Mouse (Mus musculus): ENCODE data around the gene Slc9a3r1. TPM values are rescaled to one million over a fixed set of nuclear protein-coding genes. Genes with fewer than 3 reads are reported as not detected.

Gene Slc9a3r1
- polyA plus RNA-seq, 1 experiment, result 223 TPM

- Histone ChIP-seq H3K9me3 (no peaks in the 10 kb centered on the region), H3K4me3 (replicated peaks) (peak overlapping the region; percentile 86), H3K36me3 (replicated peaks; ENCODE audit: low read length) (peaks cover 80% of the 10 kb centered on the region), H3K27me3 (replicated peaks) (no peaks in the 10 kb centered on the region), H3K4me1 (peaks cover 73% of the 10 kb centered on the region)
- TF ChIP-seq GATA1 (IDR thresholded peaks at IDR 0.05; ENCODE audit: borderline replicate concordance, low read length), result no peak
Observed at GRCm38 (mm10) chr11:115172825-115173287, 9.7 kb downstream of the Slc9a3r1 start.

- Histone ChIP-seq H3K27me3 (replicated peaks) (no peaks in the 10 kb centered on the region), H3K9me3 (no peaks in the 10 kb centered on the region), H3K36me3 (replicated peaks; ENCODE audit: low read length) (peaks cover 80% of the 10 kb centered on the region), H3K4me3 (replicated peaks) (peak overlapping the region; percentile 86), H3K4me1 (peaks cover 65% of the 10 kb centered on the region)
- TF ChIP-seq FLI1 (IDR thresholded peaks at IDR 0.05; ENCODE audit: low read length) (0 out of 2 replicates have a peak, but pooled peaks have one; percentile 11), GATA1 (IDR thresholded peaks at IDR 0.05; ENCODE audit: borderline replicate concordance, low read length) (no peak)
Observed at GRCm38 (mm10) chr11:115173549-115174339, 10.6 kb downstream of the Slc9a3r1 start.

- Histone ChIP-seq H3K27me3 (replicated peaks) (no peaks in the 10 kb centered on the region), H3K4me3 (replicated peaks) (no peak overlapping the region), H3K9me3 (no peaks in the 10 kb centered on the region), H3K36me3 (replicated peaks; ENCODE audit: low read length) (peaks cover 82% of the 10 kb centered on the region), H3K4me1 (peaks cover 57% of the 10 kb centered on the region)
- TF ChIP-seq FLI1 (IDR thresholded peaks at IDR 0.05; ENCODE audit: low read length), result no peak
- TF ChIP-seq GATA1 (IDR thresholded peaks at IDR 0.05; ENCODE audit: borderline replicate concordance, low read length), result no peak
Observed at GRCm38 (mm10) chr11:115176399-115177190, 13.5 kb downstream of the Slc9a3r1 start.

- H3K9me3 ChIP-seq, result no peaks in the 10 kb centered on the region
- H3K27me3 ChIP-seq (replicated peaks), result no peaks in the 10 kb centered on the region
- no peak overlapping the region for H3K4me3 ChIP-seq (replicated peaks)
- no peak for TF ChIP-seq FLI1 (IDR thresholded peaks at IDR 0.05; ENCODE audit: low read length)
- no peak for TF ChIP-seq GATA1 (IDR thresholded peaks at IDR 0.05; ENCODE audit: borderline replicate concordance, low read length)
- H3K4me1 ChIP-seq, result peaks cover 57% of the 10 kb centered on the region
- H3K36me3 ChIP-seq (replicated peaks; ENCODE audit: low read length), result peaks cover 83% of the 10 kb centered on the region
Observed at GRCm38 (mm10) chr11:115177559-115178195, 14.5 kb downstream of the Slc9a3r1 start.

- Histone ChIP-seq H3K4me3 (replicated peaks) (no peak overlapping the region), H3K36me3 (replicated peaks; ENCODE audit: low read length) (peaks cover 94% of the 10 kb centered on the region), H3K4me1 (peaks cover 50% of the 10 kb centered on the region), H3K27me3 (replicated peaks) (no peaks in the 10 kb centered on the region), H3K9me3 (no peaks in the 10 kb centered on the region)
- TF ChIP-seq GATA1 (IDR thresholded peaks at IDR 0.05; ENCODE audit: borderline replicate concordance, low read length) (no peak), FLI1 (IDR thresholded peaks at IDR 0.05; ENCODE audit: low read length) (no peak)
Observed at GRCm38 (mm10) chr11:115178766-115179165, 15.6 kb downstream of the Slc9a3r1 start.

- peaks cover 95% of the 10 kb centered on the region for H3K36me3 ChIP-seq (replicated peaks; ENCODE audit: low read length)
- H3K4me1 ChIP-seq, result peaks cover 46% of the 10 kb centered on the region
- H3K4me3 ChIP-seq (replicated peaks), result no peak overlapping the region
- no peaks in the 10 kb centered on the region for H3K9me3 ChIP-seq
- H3K27me3 ChIP-seq (replicated peaks), result no peaks in the 10 kb centered on the region
- TF ChIP-seq FLI1 (IDR thresholded peaks at IDR 0.05; ENCODE audit: low read length) (no peak), GATA1 (IDR thresholded peaks at IDR 0.05; ENCODE audit: borderline replicate concordance, low read length) (no peak)
Observed at GRCm38 (mm10) chr11:115179191-115179590, 16.1 kb downstream of the Slc9a3r1 start.

GRCm38 (mm10) chr11:115179881-115180280, 16.7 kb downstream of the Slc9a3r1 start:
- H3K4me1 ChIP-seq, result peaks cover 41% of the 10 kb centered on the region
- no peak overlapping the region for H3K4me3 ChIP-seq (replicated peaks)
- H3K36me3 ChIP-seq (replicated peaks; ENCODE audit: low read length), result peaks cover 98% of the 10 kb centered on the region
- TF ChIP-seq FLI1 (IDR thresholded peaks at IDR 0.05; ENCODE audit: low read length) (no peak), GATA1 (IDR thresholded peaks at IDR 0.05; ENCODE audit: borderline replicate concordance, low read length) (no peak)
- H3K27me3 ChIP-seq (replicated peaks), result no peaks in the 10 kb centered on the region
- no peaks in the 10 kb centered on the region for H3K9me3 ChIP-seq

GRCm38 (mm10) chr11:115181913-115182638, 18.9 kb downstream of the Slc9a3r1 start:
- Histone ChIP-seq H3K9me3 (no peaks in the 10 kb centered on the region), H3K36me3 (replicated peaks; ENCODE audit: low read length) (peaks cover 78% of the 10 kb centered on the region), H3K27me3 (replicated peaks) (no peaks in the 10 kb centered on the region), H3K4me1 (peaks cover 40% of the 10 kb centered on the region), H3K4me3 (replicated peaks) (no peak overlapping the region)
- no peak for TF ChIP-seq FLI1 (IDR thresholded peaks at IDR 0.05; ENCODE audit: low read length)

- H3K4me3 ChIP-seq (replicated peaks), result no peak overlapping the region
- peaks cover 62% of the 10 kb centered on the region for H3K36me3 ChIP-seq (replicated peaks; ENCODE audit: low read length)
- no peaks in the 10 kb centered on the region for H3K9me3 ChIP-seq
- H3K27me3 ChIP-seq (replicated peaks), result no peaks in the 10 kb centered on the region
- TF ChIP-seq GATA1 (IDR thresholded peaks at IDR 0.05; ENCODE audit: borderline replicate concordance, low read length) (no peak), FLI1 (IDR thresholded peaks at IDR 0.05; ENCODE audit: low read length) (no peak)
- peaks cover 57% of the 10 kb centered on the region for H3K4me1 ChIP-seq
Observed at GRCm38 (mm10) chr11:115184973-115185372, 21.8 kb downstream of the Slc9a3r1 start.
